Mouse (Mus musculus) megakaryocyte, embryonic 14.5 days (primary cell): Measurements from ENCODE around the gene Aen. TPM values are rescaled to one million over a fixed set of nuclear protein-coding genes. Genes with fewer than 3 reads are reported as not detected.

Experiments used
- H3K27me3 ChIP-seq: replicated peaks from 2 replicates; pipeline ENCODE3; 2012; ENCODE audit warnings: inconsistent platforms
- H3K36me3 ChIP-seq: replicated peaks from 2 replicates; pipeline ENCODE3; 2012; ENCODE audit warnings: low read length, inconsistent platforms, mixed read lengths
- H3K4me1 ChIP-seq: 2 replicates; pipeline ENCODE4 v1.6.1; 2012; ENCODE audit warnings: inconsistent platforms
- H3K4me3 ChIP-seq: replicated peaks from 2 replicates; pipeline ENCODE3; 2012; ENCODE audit warnings: moderate library complexity, mild to moderate bottlenecking, inconsistent platforms
- H3K9me3 ChIP-seq: 2 replicates; pipeline ENCODE4 v1.6.1; 2012; ENCODE audit warnings: inconsistent platforms
- FLI1 ChIP-seq: IDR thresholded peaks from 2 replicates; pipeline ENCODE4 v1.6.1; 2012; ENCODE audit warnings: low read length, inconsistent platforms, mixed read lengths
- GATA1 ChIP-seq: IDR thresholded peaks from 3 replicates; pipeline ENCODE4 v1.6.1; 2012; ENCODE audit warnings: mixed read lengths, low read length, inconsistent platforms, borderline replicate concordance
- polyA plus RNA-seq: library from polyadenylated mRNA; stranded (reverse); fragments of >175 nt; gene quantifications from 2 replicates; pipeline ENCODE4 v1.2.3, GENCODE M21; 2012; ENCODE audit warnings: low replicate concordance; ENCODE audit not compliant: insufficient read depth

Aen gene
- polyA plus RNA-seq, 1 experiment = 96.8 TPM

GRCm38 (mm10) chr7:78925680-78926079, 30.0 kb downstream of the Aen start:
- Histone ChIP-seq H3K4me3 (no peak overlapping the region), H3K27me3 (peaks cover 48% of the 10 kb centered on the region), H3K36me3 (peaks cover 6% of the 10 kb centered on the region), H3K9me3 (no peaks in the 10 kb centered on the region), H3K4me1 (peaks cover 42% of the 10 kb centered on the region)
- no peak for TF ChIP-seq FLI1
- no peak for TF ChIP-seq GATA1

GRCm38 (mm10) chr7:78926156-78926555, 30.5 kb downstream of the Aen start:
- Histone ChIP-seq H3K4me1 (peaks cover 41% of the 10 kb centered on the region), H3K4me3 (no peak overlapping the region), H3K36me3 (peaks cover 6% of the 10 kb centered on the region), H3K9me3 (no peaks in the 10 kb centered on the region), H3K27me3 (peaks cover 52% of the 10 kb centered on the region)
- no peak for TF ChIP-seq FLI1
- TF ChIP-seq GATA1 = no peak

- Histone ChIP-seq H3K9me3 (no peaks in the 10 kb centered on the region), H3K4me3 (no peak overlapping the region), H3K36me3 (no peaks in the 10 kb centered on the region), H3K4me1 (peaks cover 30% of the 10 kb centered on the region), H3K27me3 (peaks cover 51% of the 10 kb centered on the region)
- TF ChIP-seq GATA1 (no peak), FLI1 (no peak)
Observed at GRCm38 (mm10) chr7:78927266-78927665, 31.6 kb downstream of the Aen start.

- TF ChIP-seq GATA1 (no peak), FLI1 (no peak)
- Histone ChIP-seq H3K9me3 (no peaks in the 10 kb centered on the region), H3K36me3 (no peaks in the 10 kb centered on the region), H3K4me1 (peaks cover 10% of the 10 kb centered on the region), H3K4me3 (no peak overlapping the region), H3K27me3 (peaks cover 58% of the 10 kb centered on the region)
Observed at GRCm38 (mm10) chr7:78938957-78939602, 43.4 kb downstream of the Aen start.

- no peak for TF ChIP-seq FLI1
- no peak for TF ChIP-seq GATA1
- H3K36me3 ChIP-seq = no peaks in the 10 kb centered on the region
- no peaks in the 10 kb centered on the region for H3K9me3 ChIP-seq
- H3K4me3 ChIP-seq = no peak overlapping the region
- H3K4me1 ChIP-seq = peaks cover 10% of the 10 kb centered on the region
- H3K27me3 ChIP-seq = peaks cover 61% of the 10 kb centered on the region
Observed at GRCm38 (mm10) chr7:78940971-78941370, 45.3 kb downstream of the Aen start.

- Histone ChIP-seq H3K36me3 (no peaks in the 10 kb centered on the region), H3K27me3 (peaks cover 56% of the 10 kb centered on the region), H3K9me3 (no peaks in the 10 kb centered on the region), H3K4me1 (peaks cover 10% of the 10 kb centered on the region), H3K4me3 (no peak overlapping the region)
- TF ChIP-seq FLI1 = no peak
- TF ChIP-seq GATA1 = no peak
Observed at GRCm38 (mm10) chr7:78942544-78942943, 46.9 kb downstream of the Aen start.

GRCm38 (mm10) chr7:78953886-78954572, 58.4 kb downstream of the Aen start:
- H3K4me3 ChIP-seq = no peak overlapping the region

GRCm38 (mm10) chr7:78954619-78955018, 59.0 kb downstream of the Aen start:
- Histone ChIP-seq H3K9me3 (peaks cover 10% of the 10 kb centered on the region), H3K27me3 (peaks cover 36% of the 10 kb centered on the region), H3K4me1 (0 out of 2 replicates have a peak, but pooled peaks cover 4% of the 10 kb centered on the region), H3K4me3 (no peak overlapping the region), H3K36me3 (no peaks in the 10 kb centered on the region)
- TF ChIP-seq FLI1 (no peak), GATA1 (no peak)

More at GRCm38 (mm10) chr7:78953886-78954572, 58.4 kb downstream of the Aen start:
- Histone ChIP-seq H3K4me1 (0 out of 2 replicates have a peak, but pooled peaks cover 4% of the 10 kb centered on the region), H3K9me3 (peaks cover 10% of the 10 kb centered on the region), H3K27me3 (peaks cover 36% of the 10 kb centered on the region), H3K36me3 (no peaks in the 10 kb centered on the region)
- TF ChIP-seq GATA1 = no peak
- TF ChIP-seq FLI1 = no peak

- Histone ChIP-seq H3K27me3 (peaks cover 36% of the 10 kb centered on the region), H3K4me3 (no peak overlapping the region), H3K9me3 (peaks cover 10% of the 10 kb centered on the region), H3K4me1 (0 out of 2 replicates have a peak, but pooled peaks cover 4% of the 10 kb centered on the region), H3K36me3 (no peaks in the 10 kb centered on the region)
- TF ChIP-seq GATA1 (no peak), FLI1 (no peak)
Observed at GRCm38 (mm10) chr7:78955086-78955485, 59.4 kb downstream of the Aen start.

- TF ChIP-seq GATA1 (no peak), FLI1 (no peak)
- Histone ChIP-seq H3K4me1 (0 out of 2 replicates have a peak, but pooled peaks cover 4% of the 10 kb centered on the region), H3K4me3 (no peak overlapping the region), H3K9me3 (no peaks in the 10 kb centered on the region), H3K27me3 (peaks cover 24% of the 10 kb centered on the region), H3K36me3 (no peaks in the 10 kb centered on the region)
Observed at GRCm38 (mm10) chr7:78958499-78959073, 62.9 kb downstream of the Aen start.

Other genes with a start within 250 kb of the Aen start
- gene Ntrk3, start 157.8 kb upstream of the Aen start, polyA plus RNA-seq = not detected in 2 replicates
- gene Mrps11, start 112.7 kb upstream of the Aen start, polyA plus RNA-seq = 142 and 156 TPM in 2 replicates
- gene Mrpl46, start 112.3 kb upstream of the Aen start, polyA plus RNA-seq = 14.3 TPM in 1 of 2 replicates, not detected in the other
- 1.0 and 1.9 TPM in 2 replicates for gene Det1, start 48.6 kb upstream of the Aen start, polyA plus RNA-seq
- gene Isg20, start 17.6 kb downstream of the Aen start, polyA plus RNA-seq = 31.4 and 127 TPM in 2 replicates
- gene Acan, start 157.6 kb downstream of the Aen start, polyA plus RNA-seq = 1.1 TPM in 1 of 2 replicates, not detected in the other
- gene Hapln3, start 235.2 kb downstream of the Aen start, polyA plus RNA-seq = 0.95 TPM in 1 of 2 replicates, not detected in the other